Mouse (Mus musculus) heart, adult 8-10 months (tissue): ENCODE measurements around the gene Gm26938. TPM values are rescaled to one million over a fixed set of nuclear protein-coding genes. Genes with fewer than 3 reads are reported as not detected.
A peak's percentile ranks its signal among the peaks of the same experiment; 100 is the strongest.

ENCODE experiments used
- DNase-seq: peaks from one replicate; pipeline ENCODE4 v3.0.0; 2022; ENCODE audit warnings: low spot score
- total RNA-seq, 4 experiments: library from RNA; stranded (reverse); gene quantifications; 2 replicates each; pipeline ENCODE4 v1.2.4; 2022

The Gm26938 gene
- not detected for total RNA-seq

- DNase-seq, result peak; percentile 93
Observed at GRCm38 (mm10) chr5:139826357-139827055, at the start of gene Gm26938, which contains the start of gene Psmg3. TSS of gene Gm26938 (minus strand) at chr5:139826407. TSS of gene Psmg3 (minus strand) at chr5:139826885.

- no peak for DNase-seq
Observed at GRCm38 (mm10) chr5:139871526-139871925, 45.3 kb upstream of the Gm26938 start.

GRCm38 (mm10) chr5:139870886-139871285, 44.7 kb upstream of the Gm26938 start:
- DNase-seq, result no peak

- DNase-seq, result peak; percentile 42
Observed at GRCm38 (mm10) chr5:139862759-139863158, 36.6 kb upstream of the Gm26938 start.

GRCm38 (mm10) chr5:139860328-139861104, 34.3 kb upstream of the Gm26938 start:
- no peak for DNase-seq

- DNase-seq, result no peak
Observed at GRCm38 (mm10) chr5:139849626-139850320, 23.6 kb upstream of the Gm26938 start.

- no peak for DNase-seq
Observed at GRCm38 (mm10) chr5:139839142-139839541, 12.9 kb upstream of the Gm26938 start.

GRCm38 (mm10) chr5:139838476-139838892, 12.3 kb upstream of the Gm26938 start:
- DNase-seq, result peak; percentile 69

- DNase-seq, result no peak
Observed at GRCm38 (mm10) chr5:139835706-139836105, 9.5 kb upstream of the Gm26938 start.

- no peak for DNase-seq
Observed at GRCm38 (mm10) chr5:139832125-139832524, 5.9 kb upstream of the Gm26938 start.

- no peak for DNase-seq
Observed at GRCm38 (mm10) chr5:139830734-139831133, 4.5 kb upstream of the Gm26938 start.

GRCm38 (mm10) chr5:139829384-139829783, 3.2 kb upstream of the Gm26938 start:
- DNase-seq, result no peak

GRCm38 (mm10) chr5:139827593-139827992, 1.4 kb upstream of the Gm26938 start:
- no peak for DNase-seq

- DNase-seq, result no peak
Observed at GRCm38 (mm10) chr5:139825947-139826346, 260 bp downstream of the Gm26938 start.

GRCm38 (mm10) chr5:139824531-139824930, 1.7 kb downstream of the Gm26938 start:
- DNase-seq, result no peak

GRCm38 (mm10) chr5:139821466-139822459, 4.4 kb downstream of the Gm26938 start:
- DNase-seq, result no peak

GRCm38 (mm10) chr5:139819538-139820181, 6.5 kb downstream of the Gm26938 start, which contains the start of gene Tmem184a:
TSS of gene Tmem184a (minus strand) at chr5:139819917.
- no peak for DNase-seq

GRCm38 (mm10) chr5:139818801-139819200, 7.4 kb downstream of the Gm26938 start:
- no peak for DNase-seq

- DNase-seq, result no peak
Observed at GRCm38 (mm10) chr5:139818056-139818455, 8.2 kb downstream of the Gm26938 start.

GRCm38 (mm10) chr5:139817292-139817691, 8.9 kb downstream of the Gm26938 start:
- DNase-seq, result no peak
